Mouse (Mus musculus) heart, embryonic 13.5 days (tissue): ENCODE results near the gene A730071L15Rik. TPM values are rescaled to one million over a fixed set of nuclear protein-coding genes. Genes with fewer than 3 reads are reported as not detected.

Experiments
- ATAC-seq: fragments of 200-750 bp; cut with Nextera tagmentation; 2 replicates; pipeline ENCODE4 v1.8.0; 2017; ENCODE audit warnings: moderate TSS enrichment; ENCODE audit not compliant: insufficient number of reproducible peaks, low FRiP score, low TSS enrichment; ENCODE audit errors: extremely low read depth
- H3K27ac ChIP-seq: fragments of 300-500 bp; sonication (generic); replicated peaks from 2 replicates; pipeline ENCODE4 v1.5.1; 2015; ENCODE audit warnings: moderate library complexity, mild to moderate bottlenecking, inconsistent platforms
- H3K27me3 ChIP-seq: fragments of 300-500 bp; sonication (generic); replicated peaks from 2 replicates; pipeline ENCODE4 v1.6.1; 2015; ENCODE audit warnings: mild to moderate bottlenecking, inconsistent platforms
- H3K36me3 ChIP-seq: fragments of 300-500 bp; sonication (generic); 2 replicates; pipeline ENCODE4 v1.6.1; 2015; ENCODE audit warnings: mild to moderate bottlenecking, inconsistent platforms
- H3K4me1 ChIP-seq: fragments of 300-500 bp; sonication (generic); 2 replicates; pipeline ENCODE4 v1.6.1; 2015; ENCODE audit warnings: inconsistent platforms
- H3K4me2 ChIP-seq: fragments of 300-500 bp; sonication (generic); 2 replicates; pipeline ENCODE4 v1.6.1; 2015; ENCODE audit warnings: inconsistent platforms, mild to moderate bottlenecking, moderate library complexity
- H3K4me3 ChIP-seq: fragments of 300-500 bp; sonication (generic); 2 replicates; pipeline ENCODE4 v1.5.1; 2015; ENCODE audit warnings: moderate library complexity, mild to moderate bottlenecking, inconsistent platforms
- H3K9ac ChIP-seq: fragments of 300-500 bp; sonication (generic); 2 replicates; pipeline ENCODE4 v1.6.1; 2015; ENCODE audit warnings: inconsistent platforms, mild to moderate bottlenecking, moderate library complexity
- H3K9me3 ChIP-seq: fragments of 300-500 bp; sonication (generic); 2 replicates; pipeline ENCODE4 v1.6.1; 2016; ENCODE audit warnings: inconsistent platforms
- whole genome bisulfite sequencing: fragments of 180-500 bp; shearing (Covaris S2); methylation state at CpG from one replicate; pipeline ENCODE4 v1.1.7; 2015; ENCODE audit warnings: mixed read lengths; 5-methylcytosine and 5-hydroxymethylcytosine counted together
- polyA plus RNA-seq: library from polyadenylated mRNA; unstranded; fragments of >200 nt; fragmentation: Nextera tagmentation; extraction: Ambion mirVana; gene quantifications from 2 replicates; pipeline ENCODE4 v1.2.1, GENCODE M21; 2015

The A730071L15Rik gene
- polyA plus RNA-seq, 1 experiment from 2014 or later: 0.32 TPM

- H3K9me3 ChIP-seq: no peaks in the 10 kb centered on the region
- no peaks in the 10 kb centered on the region for H3K4me1 ChIP-seq
- WGBS: 84% methylated on average over 6 of the region's 6 CpGs
- no peak for ATAC-seq
- H3K4me2 ChIP-seq: no peak overlapping the region
- no peak overlapping the region for H3K27ac ChIP-seq
- H3K36me3 ChIP-seq: no peaks in the 10 kb centered on the region
- H3K27me3 ChIP-seq: peaks cover 27% of the 10 kb centered on the region
- no peak overlapping the region for H3K4me3 ChIP-seq
- H3K9ac ChIP-seq: no peak overlapping the region
Observed at GRCm38 (mm10) chr11:6219967-6220366, 20.1 kb downstream of the A730071L15Rik start.

- 89% methylated on average over 10 of the region's 10 CpGs for WGBS
- Histone ChIP-seq H3K27me3 (peaks cover 23% of the 10 kb centered on the region), H3K9me3 (no peaks in the 10 kb centered on the region)
Observed at GRCm38 (mm10) chr11:6222187-6222586, 22.4 kb downstream of the A730071L15Rik start.

GRCm38 (mm10) chr11:6224541-6225229 lies 24.9 kb downstream of the A730071L15Rik start:
- H3K9me3 ChIP-seq: no peaks in the 10 kb centered on the region
- no peaks in the 10 kb centered on the region for H3K4me1 ChIP-seq
- H3K4me2 ChIP-seq: no peak overlapping the region
- no peaks in the 10 kb centered on the region for H3K36me3 ChIP-seq
- ATAC-seq: no peak
- H3K27me3 ChIP-seq: peaks cover 13% of the 10 kb centered on the region
- H3K9ac ChIP-seq: no peak overlapping the region
- H3K27ac ChIP-seq: no peak overlapping the region
- no peak overlapping the region for H3K4me3 ChIP-seq
- WGBS: 70% methylated on average over 14 of the region's 14 CpGs

More at GRCm38 (mm10) chr11:6222187-6222586, 22.4 kb downstream of the A730071L15Rik start:
- Histone ChIP-seq H3K4me3 (no peak overlapping the region), H3K27ac (no peak overlapping the region), H3K4me2 (no peak overlapping the region), H3K9ac (no peak overlapping the region), H3K4me1 (no peaks in the 10 kb centered on the region), H3K36me3 (no peaks in the 10 kb centered on the region)
- no peak for ATAC-seq

DNA sequence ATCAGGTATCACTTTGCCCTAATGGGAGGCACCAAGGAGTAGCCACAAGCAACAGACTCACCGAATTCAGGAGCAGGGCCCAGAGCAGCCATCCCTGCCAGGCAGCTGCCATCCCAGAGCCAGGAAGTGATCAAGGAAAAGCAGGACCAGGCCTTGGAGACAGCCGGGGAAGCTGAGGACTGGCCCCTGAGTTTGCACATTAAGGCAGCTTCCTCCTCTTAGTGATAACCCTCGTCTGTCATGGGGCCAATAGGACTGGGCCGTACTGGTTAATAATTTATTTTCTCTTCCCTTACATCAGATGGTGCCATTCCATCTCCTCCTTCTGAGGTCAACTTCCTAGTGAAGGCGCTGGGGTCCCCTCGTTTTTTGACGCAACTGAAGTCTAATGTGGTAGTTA lies 30.2 kb downstream of the A730071L15Rik start, which contains the start of gene Npc1l1:
Npc1l1 (minus strand) TSS at position 132 of the 400 bp plus-strand sequence.
- WGBS: 73% methylated on average over 7 of the region's 7 CpGs
- peaks cover 3% of the 10 kb centered on the region; the same call in 1 of the 2 replicates for H3K9me3 ChIP-seq
- no peak within 1 kb of the TSS for H3K27ac ChIP-seq
- no peaks in the 10 kb centered on the region for H3K4me1 ChIP-seq
- H3K27me3 ChIP-seq: peaks cover 5% of the 10 kb centered on the region
- no peaks in the 10 kb centered on the region for H3K36me3 ChIP-seq
- H3K4me2 ChIP-seq: no peak within 1 kb of the TSS
- no peak within 1 kb of the TSS for H3K9ac ChIP-seq
- no peak within 1 kb of the TSS for H3K4me3 ChIP-seq
- no peak for ATAC-seq

DNA sequence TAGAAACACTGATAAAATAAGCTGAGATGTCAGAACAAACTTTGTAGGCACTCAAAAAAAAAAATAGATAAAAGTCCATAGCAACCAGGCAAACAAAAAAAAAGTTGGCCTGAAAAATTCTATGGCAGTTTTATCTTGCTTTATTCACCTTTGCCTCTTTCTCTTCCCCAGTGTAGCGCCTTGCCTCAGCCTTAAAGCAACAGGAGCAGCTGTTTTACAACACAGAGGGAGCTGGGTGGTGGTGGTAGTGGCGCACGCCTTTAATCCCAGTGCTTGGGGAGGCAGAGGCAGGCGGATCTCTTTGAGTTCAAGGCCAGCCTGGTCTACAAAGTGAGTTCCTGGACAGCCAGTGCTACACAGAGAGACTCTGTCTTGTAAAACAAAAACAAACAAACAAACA lies 33.2 kb downstream of the A730071L15Rik start:
- Histone ChIP-seq H3K4me1 (no peaks in the 10 kb centered on the region), H3K9ac (no peak overlapping the region), H3K4me3 (no peak overlapping the region), H3K27ac (no peak overlapping the region), H3K9me3 (peaks cover 24% of the 10 kb centered on the region), H3K4me2 (no peak overlapping the region), H3K36me3 (no peaks in the 10 kb centered on the region), H3K27me3 (no peaks in the 10 kb centered on the region)
- 76% methylated on average over 4 of the region's 4 CpGs for WGBS
- no peak for ATAC-seq

- WGBS: 46% methylated on average over 19 of the region's 19 CpGs
- no peak overlapping the region for H3K4me3 ChIP-seq
- no peaks in the 10 kb centered on the region for H3K36me3 ChIP-seq
- no peaks in the 10 kb centered on the region for H3K4me1 ChIP-seq
- H3K4me2 ChIP-seq: peak overlapping the region; percentile 15
- ATAC-seq: no peak
- H3K27me3 ChIP-seq: no peaks in the 10 kb centered on the region; the same call in 1 of the 2 replicates
- H3K9me3 ChIP-seq: no peaks in the 10 kb centered on the region
- no peak overlapping the region for H3K9ac ChIP-seq
- H3K27ac ChIP-seq: no peak overlapping the region
Observed at GRCm38 (mm10) chr11:6244707-6245106, 44.9 kb downstream of the A730071L15Rik start.

Other genes with a start within 250 kb of the A730071L15Rik start
- 1.2 and 1.5 TPM in 2 replicates for gene Gck, start 249.9 kb upstream of the A730071L15Rik start, polyA plus RNA-seq
- gene Ykt6, start 244.3 kb upstream of the A730071L15Rik start, polyA plus RNA-seq: 39.1 and 41.1 TPM in 2 replicates
- 2.4 and 2.7 TPM in 2 replicates for gene Camk2b, start 133.7 kb upstream of the A730071L15Rik start, polyA plus RNA-seq
- 30.1 and 33.2 TPM in 2 replicates for gene Nudcd3, start 386 bp downstream of the A730071L15Rik start, polyA plus RNA-seq
- gene Npc1l1, start 30.1 kb downstream of the A730071L15Rik start, polyA plus RNA-seq: not detected in 2 replicates
- gene Ddx56, start 67.7 kb downstream of the A730071L15Rik start, polyA plus RNA-seq: 59.4 and 60.0 TPM in 2 replicates
- 71.3 and 83.0 TPM in 2 replicates for gene Tmed4, start 74.8 kb downstream of the A730071L15Rik start, polyA plus RNA-seq
- gene Ogdh, start 91.6 kb downstream of the A730071L15Rik start, polyA plus RNA-seq: 226 and 229 TPM in 2 replicates
- gene Zmiz2, start 189.0 kb downstream of the A730071L15Rik start, polyA plus RNA-seq: 6.6 and 7.3 TPM in 2 replicates
- 4,195 and 4,594 TPM in 2 replicates for gene Ppia, start 215.4 kb downstream of the A730071L15Rik start, polyA plus RNA-seq
- gene H2afv, start 244.4 kb downstream of the A730071L15Rik start, polyA plus RNA-seq: 309 and 340 TPM in 2 replicates